Mouse (Mus musculus) left cerebral cortex, postnatal 10 days (tissue): Measurements from ENCODE around the gene Smpd3. TPM values are rescaled to one million over a fixed set of nuclear protein-coding genes. Genes with fewer than 3 reads are reported as not detected.
"Not testable (repeated sequence)": the region's sequence is repeated elsewhere in the genome, so short reads cannot be mapped to it uniquely, and the experiment has no call there.

Experiments
- DNase-seq, 2 experiments: peaks; one replicate each; pipeline ENCODE4 v3.0.0; 2021 to 2022; ENCODE audit warnings: low spot score in 2 of 2, mixed read lengths in 1 of 2; ENCODE audit errors: extremely low spot score in 1 of 2
- intact Hi-C: fragments of 180-260 bp; cut with DNase I; formaldehyde crosslinking; loops from one replicate; pipeline ENCODE4 v1.15.1; 2025
- total RNA-seq, 2 experiments: library from RNA; stranded (reverse); gene quantifications; 2 replicates each; pipeline ENCODE4 v1.2.3; 2021

Gene Smpd3
- total RNA-seq, 2 experiments from 2014 or later: 122 to 127 TPM

- DNase-seq: no peak
- intact Hi-C loops: loop anchor here (5.0 kb wide), 2 partner anchors 64 to 66 kb away; no protein-coding TSS in a partner anchor
Observed at GRCm38 (mm10) chr8:106336031-106336430, 1.8 kb downstream of the Smpd3 start.

GRCm38 (mm10) chr8:106335196-106335595, 2.6 kb downstream of the Smpd3 start:
- intact Hi-C loops: loop anchor here (5.0 kb wide), 2 partner anchors 63 to 67 kb away; no protein-coding TSS in a partner anchor
- peak in 1 of 2 experiments; percentile 32 for DNase-seq

GRCm38 (mm10) chr8:106333346-106333745, 4.4 kb downstream of the Smpd3 start:
- no peak for DNase-seq
- intact Hi-C loops: no loop called here

GRCm38 (mm10) chr8:106332498-106332897, 5.3 kb downstream of the Smpd3 start:
- intact Hi-C loops: no loop called here

GRCm38 (mm10) chr8:106326624-106327023, 11.2 kb downstream of the Smpd3 start:
- no peak for DNase-seq
- intact Hi-C loops: no loop called here

More at GRCm38 (mm10) chr8:106332498-106332897, 5.3 kb downstream of the Smpd3 start:
- DNase-seq: no peak

- intact Hi-C loops: no loop called here
Observed at GRCm38 (mm10) chr8:106321434-106321833, 16.4 kb downstream of the Smpd3 start.

GRCm38 (mm10) chr8:106320002-106320401, 17.8 kb downstream of the Smpd3 start:
- no peak for DNase-seq
- intact Hi-C loops: no loop called here

More at GRCm38 (mm10) chr8:106321434-106321833, 16.4 kb downstream of the Smpd3 start:
- peak in 1 of 2 experiments; percentile 31 for DNase-seq

- no peak for DNase-seq
- intact Hi-C loops: no loop called here
Observed at GRCm38 (mm10) chr8:106317091-106317490, 20.7 kb downstream of the Smpd3 start.

- intact Hi-C loops: no loop called here
Observed at GRCm38 (mm10) chr8:106316506-106316905, 21.3 kb downstream of the Smpd3 start.

GRCm38 (mm10) chr8:106315402-106316187, 22.2 kb downstream of the Smpd3 start:
- intact Hi-C loops: no loop called here

More at GRCm38 (mm10) chr8:106316506-106316905, 21.3 kb downstream of the Smpd3 start:
- no peak for DNase-seq

GRCm38 (mm10) chr8:106313799-106314198, 24.0 kb downstream of the Smpd3 start:
- DNase-seq: no peak
- intact Hi-C loops: no loop called here

More at GRCm38 (mm10) chr8:106315402-106316187, 22.2 kb downstream of the Smpd3 start:
- no peak for DNase-seq

- intact Hi-C loops: no loop called here
- no peak for DNase-seq
Observed at GRCm38 (mm10) chr8:106313120-106313737, 24.6 kb downstream of the Smpd3 start.

- DNase-seq: no peak
- intact Hi-C loops: no loop called here
Observed at GRCm38 (mm10) chr8:106311967-106312366, 25.8 kb downstream of the Smpd3 start.

- intact Hi-C loops: no loop called here
Observed at GRCm38 (mm10) chr8:106310026-106310652, 27.6 kb downstream of the Smpd3 start.

GRCm38 (mm10) chr8:106308082-106308786, 29.6 kb downstream of the Smpd3 start:
- DNase-seq: peak in 1 of 2 experiments; percentile 50
- intact Hi-C loops: not testable (repeated sequence)

More at GRCm38 (mm10) chr8:106310026-106310652, 27.6 kb downstream of the Smpd3 start:
- DNase-seq: no peak

GRCm38 (mm10) chr8:106307586-106307985, 30.2 kb downstream of the Smpd3 start:
- peak in 1 of 2 experiments; percentile 51 for DNase-seq
- intact Hi-C loops: no loop called here

- not testable (repeated sequence) for DNase-seq
Observed at GRCm38 (mm10) chr8:106306711-106307248, 31.0 kb downstream of the Smpd3 start.

GRCm38 (mm10) chr8:106306076-106306475, 31.7 kb downstream of the Smpd3 start:
- intact Hi-C loops: no loop called here
- DNase-seq: no peak

More at GRCm38 (mm10) chr8:106306711-106307248, 31.0 kb downstream of the Smpd3 start:
- intact Hi-C loops: not testable (repeated sequence)
